27 mouse cellular contexts compared by ENCODE assay signal in genomic region chr12:17594701-17595100, GRCm38 (mm10).
"Had no signal": no experiment of that assay in that cellular context is flagged by ENCODE, and none has a peak within 500 bp of the region (broad histone marks: within the 10 kb centered on the region; RNA-seq: fewer than 3 reads in every experiment).

No protein-coding gene starts in this region.

- H3K4me3 ChIP-seq: embryonic facial prominence, embryonic 10.5 days; embryonic facial prominence, embryonic 12.5 days; embryonic facial prominence, embryonic 13.5 days; embryonic facial prominence, embryonic 15.5 days; erythroblast, embryonic 14.5 days; forebrain, embryonic 10.5 days; forebrain, embryonic 12.5 days; forebrain, embryonic 13.5 days; forebrain, embryonic 15.5 days; gastrocnemius, adult 2 months; heart, adult 2 months had no signal

- H3K27me3 ChIP-seq: embryonic facial prominence, embryonic 12.5 days; embryonic facial prominence, embryonic 13.5 days; embryonic facial prominence, embryonic 15.5 days; forebrain, embryonic 12.5 days; forebrain, embryonic 13.5 days; forebrain, embryonic 15.5 days had no signal

- H3K9me3 ChIP-seq: embryonic facial prominence, embryonic 10.5 days; embryonic facial prominence, embryonic 12.5 days; embryonic facial prominence, embryonic 13.5 days; embryonic facial prominence, embryonic 15.5 days; forebrain, embryonic 10.5 days; forebrain, embryonic 12.5 days; forebrain, embryonic 13.5 days; forebrain, embryonic 15.5 days had no signal

- DNase-seq: cerebellum, adult 2 months; cerebellum, adult 8-10 months; cerebellum, adult 9-10 months; cerebellum, adult 9-11 months; cerebellum, postnatal 10 days; cerebellum, postnatal 14 days; cerebellum, postnatal 25 days; cerebellum, postnatal 36 days; embryo, embryonic 11 days; forebrain, postnatal 0 days; gastrocnemius, adult 2 months; gastrocnemius, postnatal 10 days; gastrocnemius, postnatal 14 days; gastrocnemius, postnatal 25 days; gastrocnemius, postnatal 36 days; heart, adult 18-20 months; heart, adult 2 months had no signal

- H3K4me2 ChIP-seq: embryonic facial prominence, embryonic 12.5 days; embryonic facial prominence, embryonic 13.5 days; embryonic facial prominence, embryonic 15.5 days; forebrain, embryonic 12.5 days; forebrain, embryonic 13.5 days; forebrain, embryonic 15.5 days had no signal

- H3K36me3 ChIP-seq: embryonic facial prominence, embryonic 10.5 days; embryonic facial prominence, embryonic 12.5 days; embryonic facial prominence, embryonic 13.5 days; embryonic facial prominence, embryonic 15.5 days; forebrain, embryonic 10.5 days; forebrain, embryonic 12.5 days; forebrain, embryonic 15.5 days had no signal

- H3K4me1 ChIP-seq: embryonic facial prominence, embryonic 10.5 days; embryonic facial prominence, embryonic 12.5 days; embryonic facial prominence, embryonic 13.5 days; embryonic facial prominence, embryonic 15.5 days; forebrain, embryonic 10.5 days; forebrain, embryonic 12.5 days; forebrain, embryonic 13.5 days; forebrain, embryonic 15.5 days had no signal

- H3K27ac ChIP-seq: embryonic facial prominence, embryonic 10.5 days; embryonic facial prominence, embryonic 12.5 days; embryonic facial prominence, embryonic 13.5 days; embryonic facial prominence, embryonic 15.5 days; forebrain, embryonic 10.5 days; forebrain, embryonic 12.5 days; forebrain, embryonic 13.5 days; forebrain, embryonic 15.5 days; gastrocnemius, adult 2 months; heart, adult 2 months had no signal

- H3K9ac ChIP-seq: embryonic facial prominence, embryonic 12.5 days; embryonic facial prominence, embryonic 13.5 days; embryonic facial prominence, embryonic 15.5 days; forebrain, embryonic 12.5 days; forebrain, embryonic 13.5 days; forebrain, embryonic 15.5 days; forebrain, postnatal 0 days had no signal

- ATAC-seq: forebrain, embryonic 13.5 days; forebrain, embryonic 14.5 days; forebrain, embryonic 15.5 days; forebrain, postnatal 0 days had no signal
